Mouse (Mus musculus) c-Kit-positive CD71-positive TER-119-positive erythroid progenitor cells, embryonic 14.5 days (primary cell): ENCODE data around the gene Pheta1.

Experiments used
- DNase-seq: peaks from one replicate; pipeline ENCODE4 v3.0.0-alpha.2; 2013; ENCODE audit warnings: low spot score

Gene Pheta1

GRCm38 (mm10) chr5:121848743-121849142, at the start of gene Pheta1:
TSS of gene Pheta1 (plus strand) at chr5:121848984.
- DNase-seq = peak; percentile 89

GRCm38 (mm10) chr5:121807186-121807585, 41.6 kb upstream of the Pheta1 start:
- no peak for DNase-seq

- DNase-seq = no peak
Observed at GRCm38 (mm10) chr5:121808202-121808601, 40.6 kb upstream of the Pheta1 start.

GRCm38 (mm10) chr5:121809667-121810224, 39.0 kb upstream of the Pheta1 start:
- DNase-seq = no peak

GRCm38 (mm10) chr5:121810331-121811151, 38.2 kb upstream of the Pheta1 start:
- DNase-seq = no peak

- no peak for DNase-seq
Observed at GRCm38 (mm10) chr5:121811485-121811931, 37.3 kb upstream of the Pheta1 start.

GRCm38 (mm10) chr5:121812526-121813243, 36.1 kb upstream of the Pheta1 start:
- no peak for DNase-seq

GRCm38 (mm10) chr5:121813744-121814143, 35.0 kb upstream of the Pheta1 start:
- DNase-seq = no peak

- DNase-seq = peak; percentile 52
Observed at GRCm38 (mm10) chr5:121815067-121815466, 33.7 kb upstream of the Pheta1 start.

GRCm38 (mm10) chr5:121815867-121816380, 32.9 kb upstream of the Pheta1 start:
- no peak for DNase-seq

GRCm38 (mm10) chr5:121816611-121817010, 32.2 kb upstream of the Pheta1 start:
- DNase-seq = no peak

- DNase-seq = no peak
Observed at GRCm38 (mm10) chr5:121817551-121817950, 31.2 kb upstream of the Pheta1 start.

- DNase-seq = no peak
Observed at GRCm38 (mm10) chr5:121818401-121818800, 30.4 kb upstream of the Pheta1 start.

- DNase-seq = no peak
Observed at GRCm38 (mm10) chr5:121818862-121819261, 29.9 kb upstream of the Pheta1 start.

- no peak for DNase-seq
Observed at GRCm38 (mm10) chr5:121819559-121819958, 29.2 kb upstream of the Pheta1 start.

GRCm38 (mm10) chr5:121820161-121820560, 28.6 kb upstream of the Pheta1 start:
- DNase-seq = no peak

- no peak for DNase-seq
Observed at GRCm38 (mm10) chr5:121820657-121821056, 28.1 kb upstream of the Pheta1 start.

- no peak for DNase-seq
Observed at GRCm38 (mm10) chr5:121821116-121821515, 27.7 kb upstream of the Pheta1 start.

- DNase-seq = no peak
Observed at GRCm38 (mm10) chr5:121821552-121821951, 27.2 kb upstream of the Pheta1 start.

- no peak for DNase-seq
Observed at GRCm38 (mm10) chr5:121822786-121823505, 25.8 kb upstream of the Pheta1 start.

GRCm38 (mm10) chr5:121823668-121824067, 25.1 kb upstream of the Pheta1 start:
- DNase-seq = no peak

- no peak for DNase-seq
Observed at GRCm38 (mm10) chr5:121824121-121824520, 24.7 kb upstream of the Pheta1 start.
